Mouse (Mus musculus) hindbrain, embryonic 13.5 days (tissue): ENCODE measurements around the gene Fam117b. TPM values are rescaled to one million over a fixed set of nuclear protein-coding genes. Genes with fewer than 3 reads are reported as not detected.

Experiments used
- ATAC-seq: fragments of 200-750 bp; cut with Nextera tagmentation; 2 replicates; pipeline ENCODE4 v1.8.0; 2017; ENCODE audit warnings: moderate TSS enrichment; ENCODE audit not compliant: low FRiP score
- H3K27ac ChIP-seq: fragments of 300-500 bp; sonication (generic); 2 replicates; pipeline ENCODE4 v1.5.1; 2015; ENCODE audit warnings: inconsistent platforms, mild to moderate bottlenecking, moderate library complexity
- H3K27me3 ChIP-seq: fragments of 300-500 bp; sonication (generic); 2 replicates; pipeline ENCODE4 v1.6.1; 2015; ENCODE audit warnings: mild to moderate bottlenecking, inconsistent platforms
- H3K36me3 ChIP-seq: fragments of 300-500 bp; sonication (generic); 2 replicates; pipeline ENCODE4 v1.6.1; 2015; ENCODE audit warnings: mild to moderate bottlenecking, inconsistent platforms
- H3K4me1 ChIP-seq: fragments of 300-500 bp; sonication (generic); replicated peaks from 2 replicates; pipeline ENCODE4 v1.6.1; 2015; ENCODE audit warnings: inconsistent platforms
- H3K4me2 ChIP-seq: fragments of 300-500 bp; sonication (generic); 2 replicates; pipeline ENCODE4 v1.6.1; 2015; ENCODE audit warnings: inconsistent platforms, mild to moderate bottlenecking, moderate library complexity
- H3K4me3 ChIP-seq: fragments of 300-500 bp; sonication (generic); 2 replicates; pipeline ENCODE4 v1.5.1; 2015; ENCODE audit warnings: mild to moderate bottlenecking, inconsistent platforms
- H3K9ac ChIP-seq: fragments of 300-500 bp; sonication (generic); 2 replicates; pipeline ENCODE4 v1.6.1; 2015; ENCODE audit warnings: mild to moderate bottlenecking, inconsistent platforms
- H3K9me3 ChIP-seq: fragments of 300-500 bp; sonication (generic); 2 replicates; pipeline ENCODE4 v1.6.1; 2016; ENCODE audit warnings: inconsistent platforms
- WGBS: fragments of 180-500 bp; shearing (Covaris S2); methylation state at CpG from one replicate; pipeline ENCODE4 v1.1.7; 2015; 5-methylcytosine and 5-hydroxymethylcytosine counted together
- polyA plus RNA-seq: library from polyadenylated mRNA; unstranded; fragments of >200 nt; fragmentation: Nextera tagmentation; extraction: Ambion mirVana; gene quantifications from 2 replicates; pipeline ENCODE4 v1.2.1, GENCODE M21; 2015

Fam117b gene
- polyA plus RNA-seq, 1 experiment from 2014 or later = 28.9 TPM

GRCm38 (mm10) chr1:59942057-59942790, 29.4 kb downstream of the Fam117b start:
- no peak overlapping the region for H3K9ac ChIP-seq
- ATAC-seq = no peak
- H3K27ac ChIP-seq = no peak overlapping the region
- peaks cover 11% of the 10 kb centered on the region for H3K4me1 ChIP-seq
- H3K9me3 ChIP-seq = no peaks in the 10 kb centered on the region
- H3K4me3 ChIP-seq = no peak overlapping the region
- H3K27me3 ChIP-seq = no peaks in the 10 kb centered on the region
- H3K36me3 ChIP-seq = no peaks in the 10 kb centered on the region
- H3K4me2 ChIP-seq = no peak overlapping the region
- WGBS = 91% methylated on average over 6 of the region's 6 CpGs

GRCm38 (mm10) chr1:59943825-59944224, 31.0 kb downstream of the Fam117b start:
- no peaks in the 10 kb centered on the region for H3K27me3 ChIP-seq
- H3K36me3 ChIP-seq = no peaks in the 10 kb centered on the region
- 65% methylated on average over 5 of the region's 5 CpGs for WGBS
- peaks cover 11% of the 10 kb centered on the region; the same call in 1 of the 2 replicates for H3K4me1 ChIP-seq
- no peak overlapping the region for H3K27ac ChIP-seq
- ATAC-seq = no peak
- H3K4me2 ChIP-seq = no peak overlapping the region
- H3K4me3 ChIP-seq = no peak overlapping the region
- no peaks in the 10 kb centered on the region for H3K9me3 ChIP-seq
- no peak overlapping the region for H3K9ac ChIP-seq

GRCm38 (mm10) chr1:59945969-59946368, 33.2 kb downstream of the Fam117b start:
- peaks cover 16% of the 10 kb centered on the region for H3K36me3 ChIP-seq
- H3K27ac ChIP-seq = no peak overlapping the region
- 77% methylated on average over 1 of the region's 1 CpGs for WGBS
- H3K9ac ChIP-seq = no peak overlapping the region
- no peak overlapping the region for H3K4me2 ChIP-seq
- no peak overlapping the region for H3K4me3 ChIP-seq
- H3K4me1 ChIP-seq = peaks cover 11% of the 10 kb centered on the region; the same call in 1 of the 2 replicates
- no peaks in the 10 kb centered on the region for H3K9me3 ChIP-seq
- no peaks in the 10 kb centered on the region for H3K27me3 ChIP-seq
- no peak for ATAC-seq

- H3K4me1 ChIP-seq = peaks cover 11% of the 10 kb centered on the region; the same call in 1 of the 2 replicates
- ATAC-seq = no peak
- H3K27ac ChIP-seq = no peak overlapping the region
- peaks cover 16% of the 10 kb centered on the region for H3K36me3 ChIP-seq
- WGBS = 99% methylated on average over 3 of the region's 4 CpGs
- H3K4me2 ChIP-seq = no peak overlapping the region
- H3K27me3 ChIP-seq = no peaks in the 10 kb centered on the region
- no peak overlapping the region for H3K9ac ChIP-seq
- no peaks in the 10 kb centered on the region for H3K9me3 ChIP-seq
- H3K4me3 ChIP-seq = no peak overlapping the region
These were observed 34.7 kb downstream of the Fam117b start for GRCm38 (mm10) chr1:59947509-59947908.

- whole genome bisulfite sequencing = 80% methylated on average over 3 of the region's 3 CpGs
- Histone ChIP-seq H3K36me3 (peaks cover 38% of the 10 kb centered on the region), H3K27ac (no peak overlapping the region), H3K9ac (no peak overlapping the region), H3K4me1 (no peaks in the 10 kb centered on the region), H3K27me3 (no peaks in the 10 kb centered on the region), H3K4me2 (no peak overlapping the region), H3K4me3 (no peak overlapping the region), H3K9me3 (no peaks in the 10 kb centered on the region)
- ATAC-seq = no peak
These were observed 44.4 kb downstream of the Fam117b start for GRCm38 (mm10) chr1:59957206-59957605.

- no peak overlapping the region for H3K27ac ChIP-seq
- H3K4me1 ChIP-seq = no peaks in the 10 kb centered on the region
- ATAC-seq = no peak
- 92% methylated on average over 1 of the region's 1 CpGs for WGBS
- H3K36me3 ChIP-seq = peaks cover 47% of the 10 kb centered on the region
- no peak overlapping the region for H3K9ac ChIP-seq
- no peaks in the 10 kb centered on the region for H3K9me3 ChIP-seq
- no peaks in the 10 kb centered on the region for H3K27me3 ChIP-seq
- no peak overlapping the region for H3K4me2 ChIP-seq
- no peak overlapping the region for H3K4me3 ChIP-seq
These were observed 47.1 kb downstream of the Fam117b start for GRCm38 (mm10) chr1:59959941-59960340.

- 93% methylated on average over 6 of the region's 6 CpGs for WGBS
These were observed 53.5 kb downstream of the Fam117b start for GRCm38 (mm10) chr1:59966171-59966785.

GRCm38 (mm10) chr1:59967291-59967690, 54.5 kb downstream of the Fam117b start:
- Histone ChIP-seq H3K27ac (no peak overlapping the region), H3K36me3 (peaks cover 41% of the 10 kb centered on the region), H3K9ac (no peak overlapping the region), H3K4me2 (no peak overlapping the region), H3K4me1 (no peaks in the 10 kb centered on the region), H3K9me3 (no peaks in the 10 kb centered on the region), H3K4me3 (no peak overlapping the region), H3K27me3 (no peaks in the 10 kb centered on the region)
- no peak for ATAC-seq
- WGBS = 91% methylated on average over 4 of the region's 4 CpGs

More at GRCm38 (mm10) chr1:59966171-59966785, 53.5 kb downstream of the Fam117b start:
- no peaks in the 10 kb centered on the region for H3K27me3 ChIP-seq
- no peak for ATAC-seq
- H3K4me1 ChIP-seq = no peaks in the 10 kb centered on the region
- no peak overlapping the region for H3K4me3 ChIP-seq
- H3K4me2 ChIP-seq = no peak overlapping the region
- H3K9me3 ChIP-seq = no peaks in the 10 kb centered on the region
- H3K36me3 ChIP-seq = peaks cover 41% of the 10 kb centered on the region
- no peak overlapping the region for H3K27ac ChIP-seq
- H3K9ac ChIP-seq = no peak overlapping the region

- H3K4me1 ChIP-seq = no peaks in the 10 kb centered on the region
- no peak overlapping the region for H3K9ac ChIP-seq
- no peaks in the 10 kb centered on the region for H3K27me3 ChIP-seq
- no peaks in the 10 kb centered on the region for H3K9me3 ChIP-seq
- ATAC-seq = no peak
- H3K4me3 ChIP-seq = no peak overlapping the region
- no peak overlapping the region for H3K4me2 ChIP-seq
- no peak overlapping the region for H3K27ac ChIP-seq
- peaks cover 54% of the 10 kb centered on the region for H3K36me3 ChIP-seq
These were observed 73.8 kb downstream of the Fam117b start for GRCm38 (mm10) chr1:59986626-59987025.

- H3K4me1 ChIP-seq = no peaks in the 10 kb centered on the region
- WGBS = 96% methylated on average over 3 of the region's 3 CpGs
- no peaks in the 10 kb centered on the region for H3K27me3 ChIP-seq
- no peak overlapping the region for H3K4me2 ChIP-seq
- no peak for ATAC-seq
- H3K9ac ChIP-seq = no peak overlapping the region
- H3K27ac ChIP-seq = no peak overlapping the region
- peaks cover 55% of the 10 kb centered on the region for H3K36me3 ChIP-seq
- no peaks in the 10 kb centered on the region for H3K9me3 ChIP-seq
- H3K4me3 ChIP-seq = no peak overlapping the region
These were observed 74.7 kb downstream of the Fam117b start for GRCm38 (mm10) chr1:59987399-59988040.

- no peaks in the 10 kb centered on the region for H3K4me1 ChIP-seq
- no peak overlapping the region for H3K27ac ChIP-seq
- no peaks in the 10 kb centered on the region for H3K9me3 ChIP-seq
- ATAC-seq = no peak
- 53% methylated on average over 3 of the region's 3 CpGs for WGBS
- no peak overlapping the region for H3K9ac ChIP-seq
- H3K27me3 ChIP-seq = no peaks in the 10 kb centered on the region
- H3K36me3 ChIP-seq = peaks cover 25% of the 10 kb centered on the region
- H3K4me3 ChIP-seq = no peak overlapping the region
- no peak overlapping the region for H3K4me2 ChIP-seq
These were observed 82.8 kb downstream of the Fam117b start for GRCm38 (mm10) chr1:59995646-59996045.

GRCm38 (mm10) chr1:59997352-59997751, 84.5 kb downstream of the Fam117b start:
- no peak overlapping the region for H3K4me2 ChIP-seq
- no peaks in the 10 kb centered on the region for H3K27me3 ChIP-seq
- no peaks in the 10 kb centered on the region for H3K9me3 ChIP-seq
- H3K27ac ChIP-seq = no peak overlapping the region
- no peaks in the 10 kb centered on the region for H3K4me1 ChIP-seq
- ATAC-seq = no peak
- H3K9ac ChIP-seq = no peak overlapping the region
- peaks cover 14% of the 10 kb centered on the region; the same call in 1 of the 2 replicates for H3K36me3 ChIP-seq
- H3K4me3 ChIP-seq = no peak overlapping the region
- WGBS = 79% methylated on average over 5 of the region's 5 CpGs
